Mouse (Mus musculus): Measurements from ENCODE around the gene Slc26a11. TPM values are rescaled to one million over a fixed set of nuclear protein-coding genes. Genes with fewer than 3 reads are reported as not detected.

The Slc26a11 gene
- polyA plus RNA-seq, 1 experiment: 1.5 TPM

DNA sequence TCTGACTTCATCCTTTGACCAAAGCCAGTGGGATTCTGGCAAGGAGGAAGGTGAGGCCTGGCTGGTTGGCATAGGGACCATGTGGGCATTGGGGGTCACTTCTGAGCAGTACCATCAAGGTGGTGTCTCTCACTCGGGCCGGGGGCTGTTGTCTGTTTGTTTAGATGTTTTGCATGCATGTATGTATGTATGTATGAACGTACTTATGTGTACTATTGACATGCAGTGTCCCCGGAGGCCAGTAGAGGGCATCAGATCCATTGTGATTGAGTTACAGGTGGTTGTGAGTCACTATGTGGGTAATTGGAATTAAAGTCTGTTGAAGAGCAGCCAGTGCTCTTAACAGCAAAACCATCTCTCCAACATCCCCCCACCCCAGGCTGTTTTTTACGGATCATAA, 15.7 kb upstream of the Slc26a11 start:
- H3K27me3 ChIP-seq (ENCODE audit: control insufficient read depth, insufficient read depth, insufficient read length): peaks cover 44% of the 10 kb centered on the region
- H3K4me3 ChIP-seq: no peak overlapping the region
- H3K79me2 ChIP-seq (ENCODE audit: control insufficient read depth, insufficient read depth): no peaks in the 10 kb centered on the region
- no peaks in the 10 kb centered on the region for H3K36me3 ChIP-seq (ENCODE audit: control insufficient read depth, insufficient read depth)
- H3K4me2 ChIP-seq (ENCODE audit: low read depth): no peak overlapping the region
- H3ac ChIP-seq (ENCODE audit: control insufficient read depth, insufficient read length): no peak overlapping the region
- TF ChIP-seq CEBPB (IDR thresholded peaks at IDR 0.05; ENCODE audit: insufficient read depth, poor library complexity, severe bottlenecking): no peak
- no peak for TF ChIP-seq REST (IDR thresholded peaks at IDR 0.05; ENCODE audit: insufficient read depth, insufficient read length)
- no peak for TF ChIP-seq MAX (IDR thresholded peaks at IDR 0.05; ENCODE audit: low read depth)
- TF ChIP-seq E2F4 (IDR thresholded peaks at IDR 0.05; ENCODE audit: insufficient read depth): no peak
- no peak for TF ChIP-seq USF1 (IDR thresholded peaks at IDR 0.05; ENCODE audit: low read depth)
- TF ChIP-seq POLR2AphosphoS2 (IDR thresholded peaks at IDR 0.05; ENCODE audit: insufficient read length, low read depth): no peak
- no peak for TF ChIP-seq MYOD1 (IDR thresholded peaks at IDR 0.05; ENCODE audit: control insufficient read depth in 1 of 3, insufficient read length in 2 of 3, low read depth in 2 of 3)
- no peak for TF ChIP-seq SRF (IDR thresholded peaks at IDR 0.05; ENCODE audit: control insufficient read depth, insufficient read length, low read depth)
- no peak for TF ChIP-seq TCF3 (IDR thresholded peaks at IDR 0.05; ENCODE audit: insufficient read length, low read depth)
- no peak for TF ChIP-seq MYOG (IDR thresholded peaks at IDR 0.05; ENCODE audit: control insufficient read depth in 1 of 3, insufficient read depth in 1 of 3, insufficient read length in 2 of 3, low read depth in 2 of 3)
- TF ChIP-seq POLR2A (IDR thresholded peaks at IDR 0.05; ENCODE audit: insufficient read length, low read depth): no peak
- no peak for TF ChIP-seq TCF12 (IDR thresholded peaks at IDR 0.05; ENCODE audit: insufficient read depth, poor library complexity, severe bottlenecking)

- TF ChIP-seq MAX (IDR thresholded peaks at IDR 0.05; ENCODE audit: low read depth): no peak
- no peak for TF ChIP-seq POLR2A (IDR thresholded peaks at IDR 0.05; ENCODE audit: insufficient read length, low read depth)
- Histone ChIP-seq H3K4me2 (ENCODE audit: low read depth) (no peak overlapping the region), H3K36me3 (ENCODE audit: control insufficient read depth, insufficient read depth) (no peaks in the 10 kb centered on the region), H3ac (ENCODE audit: control insufficient read depth, insufficient read length) (no peak overlapping the region), H3K79me2 (ENCODE audit: control insufficient read depth, insufficient read depth) (no peaks in the 10 kb centered on the region), H3K27me3 (ENCODE audit: control insufficient read depth, insufficient read depth, insufficient read length) (peaks cover 44% of the 10 kb centered on the region), H3K4me3 (no peak overlapping the region)
Measured at GRCm38 (mm10) chr11:119344178-119344577, 11.2 kb upstream of the Slc26a11 start.

- TF ChIP-seq REST (IDR thresholded peaks at IDR 0.05; ENCODE audit: insufficient read depth, insufficient read length) (no peak), TCF12 (IDR thresholded peaks at IDR 0.05; ENCODE audit: insufficient read depth, poor library complexity, severe bottlenecking) (no peak), TCF3 (IDR thresholded peaks at IDR 0.05; ENCODE audit: insufficient read length, low read depth) (no peak), POLR2AphosphoS2 (IDR thresholded peaks at IDR 0.05; ENCODE audit: insufficient read length, low read depth) (no peak), MAX (IDR thresholded peaks at IDR 0.05; ENCODE audit: low read depth) (no peak), MYOD1 (IDR thresholded peaks at IDR 0.05; ENCODE audit: control insufficient read depth in 1 of 3, insufficient read length in 2 of 3, low read depth in 2 of 3) (no peak), E2F4 (IDR thresholded peaks at IDR 0.05; ENCODE audit: insufficient read depth) (no peak), SRF (IDR thresholded peaks at IDR 0.05; ENCODE audit: control insufficient read depth, insufficient read length, low read depth) (no peak), CEBPB (IDR thresholded peaks at IDR 0.05; ENCODE audit: insufficient read depth, poor library complexity, severe bottlenecking) (no peak)
- no peak overlapping the region for H3K4me3 ChIP-seq
- no peaks in the 10 kb centered on the region for H3K36me3 ChIP-seq (ENCODE audit: control insufficient read depth, insufficient read depth)
- H3K27me3 ChIP-seq (ENCODE audit: control insufficient read depth, insufficient read depth, insufficient read length): peaks cover 44% of the 10 kb centered on the region
- no peak overlapping the region for H3K4me2 ChIP-seq (ENCODE audit: low read depth)
- no peak overlapping the region for H3ac ChIP-seq (ENCODE audit: control insufficient read depth, insufficient read length)
- H3K79me2 ChIP-seq (ENCODE audit: control insufficient read depth, insufficient read depth): no peaks in the 10 kb centered on the region
Measured at GRCm38 (mm10) chr11:119344865-119345264, 10.5 kb upstream of the Slc26a11 start.

- no peak overlapping the region for H3ac ChIP-seq (ENCODE audit: control insufficient read depth, insufficient read length)
- H3K4me3 ChIP-seq: no peak overlapping the region
- no peak overlapping the region for H3K4me2 ChIP-seq (ENCODE audit: low read depth)
- H3K79me2 ChIP-seq (ENCODE audit: control insufficient read depth, insufficient read depth): no peaks in the 10 kb centered on the region
- H3K27me3 ChIP-seq (ENCODE audit: control insufficient read depth, insufficient read depth, insufficient read length): peaks cover 35% of the 10 kb centered on the region
- TF ChIP-seq CEBPB (IDR thresholded peaks at IDR 0.05; ENCODE audit: insufficient read depth, poor library complexity, severe bottlenecking) (no peak), MYOD1 (IDR thresholded peaks at IDR 0.05; ENCODE audit: control insufficient read depth in 1 of 3, insufficient read length in 2 of 3, low read depth in 2 of 3) (no peak)
- no peaks in the 10 kb centered on the region for H3K36me3 ChIP-seq (ENCODE audit: control insufficient read depth, insufficient read depth)
Measured at GRCm38 (mm10) chr11:119347125-119347524, 8.2 kb upstream of the Slc26a11 start.

- H3K4me3 ChIP-seq: no peak overlapping the region
- H3K4me2 ChIP-seq (ENCODE audit: low read depth): no peak overlapping the region
- no peak for TF ChIP-seq MYOG (IDR thresholded peaks at IDR 0.05; ENCODE audit: control insufficient read depth in 1 of 3, insufficient read depth in 1 of 3, insufficient read length in 2 of 3, low read depth in 2 of 3)
- no peak for TF ChIP-seq E2F4 (IDR thresholded peaks at IDR 0.05; ENCODE audit: insufficient read depth)
- TF ChIP-seq USF1 (IDR thresholded peaks at IDR 0.05; ENCODE audit: low read depth): no peak
- TF ChIP-seq POLR2A (IDR thresholded peaks at IDR 0.05; ENCODE audit: insufficient read length, low read depth): no peak
- no peak for TF ChIP-seq MYOD1 (IDR thresholded peaks at IDR 0.05; ENCODE audit: control insufficient read depth in 1 of 3, insufficient read length in 2 of 3, low read depth in 2 of 3)
- TF ChIP-seq REST (IDR thresholded peaks at IDR 0.05; ENCODE audit: insufficient read depth, insufficient read length): no peak
- TF ChIP-seq CEBPB (IDR thresholded peaks at IDR 0.05; ENCODE audit: insufficient read depth, poor library complexity, severe bottlenecking): no peak
- no peak for TF ChIP-seq TCF12 (IDR thresholded peaks at IDR 0.05; ENCODE audit: insufficient read depth, poor library complexity, severe bottlenecking)
- TF ChIP-seq POLR2AphosphoS2 (IDR thresholded peaks at IDR 0.05; ENCODE audit: insufficient read length, low read depth): no peak
- no peak for TF ChIP-seq TCF3 (IDR thresholded peaks at IDR 0.05; ENCODE audit: insufficient read length, low read depth)
- no peak for TF ChIP-seq MAX (IDR thresholded peaks at IDR 0.05; ENCODE audit: low read depth)
- no peaks in the 10 kb centered on the region for H3K79me2 ChIP-seq (ENCODE audit: control insufficient read depth, insufficient read depth)
- peaks cover 14% of the 10 kb centered on the region for H3K27me3 ChIP-seq (ENCODE audit: control insufficient read depth, insufficient read depth, insufficient read length)
- H3ac ChIP-seq (ENCODE audit: control insufficient read depth, insufficient read length): no peak overlapping the region
- H3K36me3 ChIP-seq (ENCODE audit: control insufficient read depth, insufficient read depth): no peaks in the 10 kb centered on the region
Measured at GRCm38 (mm10) chr11:119352113-119352512, 3.2 kb upstream of the Slc26a11 start.

Data from myocyte (in vitro differentiated cells).